Mouse (Mus musculus): ENCODE data around the gene Lrrc57.
A peak's percentile ranks its signal among the peaks of the same experiment; 100 is the strongest.
"Not testable (repeated sequence)": the region's sequence is repeated elsewhere in the genome, so short reads cannot be mapped to it uniquely, and the experiment has no call there.

Gene Lrrc57

DNA sequence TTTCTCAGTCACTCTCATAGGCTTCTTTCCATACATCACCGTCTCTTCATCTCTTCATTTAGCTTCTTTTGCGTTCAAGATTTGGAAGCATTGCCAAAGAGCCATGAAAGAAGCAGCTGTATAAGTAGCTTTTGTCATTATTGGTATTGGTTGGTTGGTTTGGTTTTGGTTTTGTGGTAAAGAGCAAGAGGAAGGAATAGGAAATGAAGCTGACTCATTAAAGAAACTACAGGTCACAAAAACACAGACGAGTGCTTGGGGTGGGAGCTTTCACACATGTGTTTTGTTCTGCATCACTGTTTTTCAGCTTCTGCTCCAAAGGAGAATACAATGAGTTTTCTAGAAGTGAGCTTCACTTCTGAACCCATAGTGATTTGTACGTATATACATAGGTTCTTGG, 9.8 kb downstream of the Lrrc57 start:
- no peak for DNase-seq (ENCODE audit: low spot score)

- no peak for DNase-seq (ENCODE audit: low spot score)
Measured at GRCm38 (mm10) chr2:120597734-120598133, 11.6 kb downstream of the Lrrc57 start.

DNA sequence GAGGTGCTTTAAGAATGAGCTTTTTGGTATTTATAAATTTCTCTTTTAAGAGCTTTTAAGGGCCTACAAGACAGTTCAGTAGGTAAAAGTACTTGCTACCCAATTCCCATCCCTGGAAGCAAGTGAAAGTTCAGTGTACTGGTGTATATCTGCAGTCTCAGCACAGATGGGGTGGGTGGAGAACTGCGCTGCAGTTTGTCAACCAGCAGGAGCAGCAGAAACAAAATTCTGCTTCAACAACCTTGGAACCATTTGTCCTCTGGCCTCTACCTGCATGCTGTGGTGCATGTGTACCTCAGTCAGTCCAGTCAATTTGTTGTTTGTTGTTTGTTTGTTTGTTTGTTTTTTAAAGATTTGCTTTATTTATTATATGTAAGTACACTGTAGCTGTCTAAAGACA, 17.1 kb downstream of the Lrrc57 start:
- DNase-seq (ENCODE audit: low spot score): no peak

GRCm38 (mm10) chr2:120589759-120590158, 19.6 kb downstream of the Lrrc57 start:
- DNase-seq (ENCODE audit: low spot score): peak; percentile 64

DNA sequence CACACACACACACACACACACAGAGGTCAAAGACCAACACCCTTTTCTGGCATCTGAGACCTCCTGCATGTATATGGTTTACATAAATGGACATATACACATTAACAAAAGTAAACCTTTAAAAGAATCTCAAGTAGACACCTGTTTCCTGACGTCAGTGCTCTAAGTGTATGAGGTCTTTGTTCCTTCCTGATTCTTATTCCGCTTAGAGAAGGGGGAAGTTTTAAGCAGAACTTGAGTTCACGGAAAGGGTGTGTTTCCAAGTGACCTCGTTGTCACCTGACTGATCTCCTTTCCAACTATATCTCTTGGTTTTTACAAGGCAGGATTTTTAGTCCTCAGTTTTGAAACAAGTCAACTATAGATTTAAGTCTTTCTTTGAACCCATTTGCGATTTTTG, 31.0 kb downstream of the Lrrc57 start:
- no peak for DNase-seq (ENCODE audit: low spot score)

GRCm38 (mm10) chr2:120577799-120578198, 31.5 kb downstream of the Lrrc57 start:
- DNase-seq (ENCODE audit: low spot score): no peak

- DNase-seq (ENCODE audit: low spot score): no peak
Measured at GRCm38 (mm10) chr2:120575978-120576377, 33.3 kb downstream of the Lrrc57 start.

GRCm38 (mm10) chr2:120575121-120575520, 34.2 kb downstream of the Lrrc57 start:
- no peak for DNase-seq (ENCODE audit: low spot score)

GRCm38 (mm10) chr2:120572161-120572560, 37.2 kb downstream of the Lrrc57 start:
- not testable (repeated sequence) for DNase-seq (ENCODE audit: low spot score)

DNA sequence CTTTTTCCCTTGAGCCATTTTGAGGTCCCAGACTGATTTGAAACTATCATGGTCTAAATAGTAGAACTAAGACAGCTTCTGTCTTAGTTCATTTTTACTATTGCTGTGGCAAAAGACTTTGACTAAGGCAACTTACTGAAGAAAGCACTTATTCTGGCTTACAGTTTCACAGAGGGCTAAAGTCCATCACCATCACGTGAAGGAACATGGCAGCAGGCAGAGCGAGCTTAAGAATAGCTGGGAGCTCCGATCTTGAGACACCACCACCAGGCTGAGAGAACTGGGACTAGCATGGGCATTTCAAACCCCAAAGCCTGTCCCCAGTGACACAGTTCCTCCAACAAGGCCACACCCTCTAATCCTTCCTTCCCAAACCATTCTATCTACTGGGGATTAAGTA, 38.2 kb downstream of the Lrrc57 start:
- DNase-seq (ENCODE audit: low spot score): no peak

GRCm38 (mm10) chr2:120567798-120568320, 41.5 kb downstream of the Lrrc57 start:
- DNase-seq (ENCODE audit: low spot score): no peak

DNA sequence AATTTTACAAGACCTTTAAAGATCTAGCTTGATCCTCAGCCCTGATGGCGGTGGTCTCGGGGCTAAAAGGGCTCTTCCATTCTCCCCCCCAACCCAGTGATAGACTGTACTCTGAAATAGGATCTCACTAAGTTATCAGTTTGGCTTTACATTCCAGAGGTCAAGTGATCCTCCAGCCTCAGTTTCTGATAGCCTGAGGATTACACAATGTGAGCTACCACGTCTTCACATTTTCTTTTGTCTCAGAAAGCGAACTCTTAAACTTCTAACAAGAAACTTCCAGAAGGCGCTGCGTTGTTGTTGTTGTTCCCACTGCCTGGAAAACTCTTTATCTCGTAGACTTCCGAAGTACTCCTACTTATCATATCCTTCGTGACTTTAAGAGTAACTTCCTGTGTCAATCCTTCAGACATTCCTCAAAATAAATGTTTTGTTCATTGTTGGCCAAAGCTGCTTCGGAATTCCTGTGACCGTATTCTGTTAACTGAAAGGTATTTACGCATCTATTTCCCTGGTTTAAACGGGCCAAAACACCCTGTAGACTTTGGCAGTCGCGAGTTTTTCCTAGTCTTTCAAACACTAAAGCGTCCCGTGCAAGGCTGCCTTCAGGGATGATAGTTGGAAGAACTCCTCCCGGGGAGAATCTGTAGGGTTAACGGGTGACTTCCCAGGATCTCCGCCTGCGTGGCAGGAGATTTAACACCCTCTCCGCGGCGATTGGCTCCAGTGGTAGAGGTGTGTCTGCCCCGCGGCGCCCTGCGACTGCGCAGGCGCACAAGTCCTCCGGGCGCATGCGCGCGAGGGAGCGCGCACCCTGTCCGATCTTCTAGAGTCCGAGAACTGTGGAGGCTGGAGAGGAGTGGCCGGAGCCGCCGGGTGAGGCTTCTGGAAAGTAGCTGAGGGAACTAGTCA, 42.2 kb downstream of the Lrrc57 start, which contains the start of gene Snap23:
Gene Snap23, plus strand, starts transcription at position 786 of the 912 bp plus-strand sequence.
- DNase-seq (ENCODE audit: low spot score): peak; percentile 94

- DNase-seq (ENCODE audit: low spot score): no peak
Measured at GRCm38 (mm10) chr2:120565363-120565762, 44.0 kb downstream of the Lrrc57 start.

DNA sequence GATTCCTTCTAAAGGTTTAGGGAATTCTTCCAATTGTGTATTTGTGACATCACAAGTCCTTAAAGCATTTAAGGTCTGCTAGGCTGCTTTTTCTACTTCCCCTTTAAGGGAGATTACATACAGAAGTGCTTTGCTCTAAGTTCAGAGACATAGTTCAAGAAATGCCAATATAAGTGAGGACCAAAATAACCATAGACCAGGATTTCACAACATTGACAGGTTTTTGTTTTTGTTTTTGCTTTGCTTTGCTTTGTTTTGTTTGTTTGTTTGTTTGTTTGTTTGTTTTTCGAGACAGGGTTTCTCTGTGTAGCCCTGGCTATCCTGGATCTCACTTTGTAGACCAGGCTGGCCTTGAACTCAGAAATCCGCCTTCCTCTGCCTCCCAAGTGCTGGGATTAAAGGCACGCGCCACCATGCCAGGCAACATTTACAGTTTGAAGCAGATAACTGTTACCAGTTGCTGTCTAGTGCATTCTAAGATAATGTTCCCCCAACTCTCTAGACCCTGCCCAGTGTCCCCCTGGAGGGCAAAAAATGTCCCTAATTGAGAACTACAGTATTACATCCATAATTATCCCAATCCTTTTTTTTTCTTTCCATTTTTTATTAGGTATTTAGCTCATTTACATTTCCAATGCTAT, 44.7 kb downstream of the Lrrc57 start:
- DNase-seq (ENCODE audit: low spot score): not testable (repeated sequence)

- DNase-seq (ENCODE audit: low spot score): peak; percentile 89
Measured at GRCm38 (mm10) chr2:120563235-120563990, 45.9 kb downstream of the Lrrc57 start, which contains the start of gene Zfp106. Zfp106 (minus strand) TSS chr2:120563843.

DNA sequence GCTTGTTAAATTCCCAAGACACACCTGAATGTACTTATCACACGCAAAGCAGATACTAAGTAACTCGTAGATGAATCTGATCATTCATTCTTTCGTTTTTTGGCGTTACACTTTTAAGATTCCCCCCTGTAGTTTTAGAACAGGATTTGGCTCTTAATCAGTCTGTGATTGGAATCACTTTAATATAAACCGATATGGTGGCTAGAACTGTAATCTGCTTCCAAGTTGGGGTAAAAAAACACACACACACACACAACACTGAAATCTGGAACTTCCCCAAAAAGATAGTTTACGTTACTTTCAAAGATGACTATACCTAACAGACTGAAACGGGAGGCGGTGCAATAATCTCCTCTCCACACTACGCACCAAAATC, 46.5 kb downstream of the Lrrc57 start:
- no peak for DNase-seq (ENCODE audit: low spot score)

- DNase-seq (ENCODE audit: low spot score): no peak
Measured at GRCm38 (mm10) chr2:120561524-120561923, 47.8 kb downstream of the Lrrc57 start.

- DNase-seq (ENCODE audit: low spot score): no peak
Measured at GRCm38 (mm10) chr2:120558813-120559212, 50.5 kb downstream of the Lrrc57 start.

DNA sequence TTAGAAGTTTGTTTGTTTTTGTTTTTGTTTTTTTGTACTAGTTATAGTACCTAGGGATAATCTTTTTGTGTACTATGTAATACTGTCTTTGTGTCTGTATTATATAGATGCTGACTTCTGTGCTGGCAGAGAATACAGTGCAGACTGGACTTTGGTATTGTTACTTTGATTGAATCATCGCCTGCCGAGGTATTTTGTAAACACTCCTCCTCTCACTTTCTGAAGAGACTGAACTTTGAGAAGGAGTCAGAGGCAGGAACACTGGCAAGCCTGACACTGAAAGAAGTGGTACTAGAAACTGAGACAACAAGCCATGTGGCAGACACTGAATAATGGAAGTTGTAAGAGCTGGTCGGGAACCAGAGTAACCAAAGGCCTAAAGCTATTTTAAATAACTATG, 52.5 kb downstream of the Lrrc57 start:
- DNase-seq (ENCODE audit: low spot score): no peak

All from layer of hippocampus, adult 11-12 months (tissue).